In the genomic region with DNA sequence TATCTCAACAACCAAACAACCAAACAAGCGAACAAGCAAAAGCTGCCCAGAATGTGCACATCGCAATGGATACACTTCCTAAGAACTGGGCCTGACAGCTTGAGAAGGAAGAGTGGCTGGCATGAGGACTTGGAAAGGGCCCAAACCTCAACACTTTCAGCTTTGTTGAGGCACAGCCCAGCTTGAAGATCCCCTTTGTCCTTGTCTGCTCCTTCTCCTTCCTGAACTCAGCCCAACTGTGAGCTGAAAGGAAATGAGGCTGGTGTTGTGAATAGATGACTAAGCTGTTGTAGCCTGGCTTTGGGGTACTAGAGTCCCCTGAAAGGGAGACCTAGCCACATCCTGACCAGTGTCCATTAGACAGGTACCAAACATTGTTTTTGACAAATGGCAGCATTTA, we compare ENCODE assay signal across 18 mouse cellular contexts. TPM values are rescaled to one million over a fixed set of nuclear protein-coding genes. Genes with fewer than 3 reads are reported as not detected.
DNase-seq lines count a peak whose midpoint lies in the region; ATAC-seq and TF ChIP-seq lines count a peak whose summit lies in the region.
"Had no signal": no experiment of that assay in that cellular context is flagged by ENCODE, and none has a peak within 500 bp of the region (broad histone marks: within the 10 kb centered on the region; RNA-seq: fewer than 3 reads in every experiment).

No protein-coding gene starts in this region.

- DNase-seq in gastrocnemius, adult 2 months, result peak; percentile 20
- DNase-seq in gastrocnemius, adult 8-10 months (ENCODE audit: low spot score in 2 of 2), result no peak
- DNase-seq in right cerebral cortex, postnatal 10 days (ENCODE audit: low spot score in 2 of 2), result peak; percentile 68 to 75
- no peak for DNase-seq in right cerebral cortex, postnatal 14 days
- DNase-seq in kidney, postnatal 14 days, result no peak
- no peak for DNase-seq in stomach, postnatal 0 days (ENCODE audit: low spot score)
- DNase-seq in spleen, adult 18-20 months, result no peak
- DNase-seq: adrenal gland, postnatal 36 days; cerebellum, adult 9-10 months; kidney, adult 9 months; thymus, adult 2 months had no signal

- WGBS in stomach, postnatal 0 days, result 75% methylated on average over 2 of the region's 2 CpGs

- H3K9ac ChIP-seq in stomach, postnatal 0 days (ENCODE audit: low read length), result no peak overlapping the region
- H3K9ac ChIP-seq: hindbrain, embryonic 12.5 days had no signal

- H3K4me2 ChIP-seq in stomach, postnatal 0 days (replicated peaks; ENCODE audit: low read depth), result no peak overlapping the region
- H3K4me2 ChIP-seq: heart, embryonic 11.5 days; hindbrain, embryonic 12.5 days had no signal

- H3K27ac ChIP-seq in gastrocnemius, adult 2 months, result peak overlapping the region; percentile 38; the same call in 1 of the 2 replicates
- H3K27ac ChIP-seq in stomach, postnatal 0 days (replicated peaks), result no peak overlapping the region
- H3K27ac ChIP-seq: hindbrain, embryonic 12.5 days had no signal

- H3K4me3 ChIP-seq in gastrocnemius, adult 2 months, result no peak overlapping the region
- no peak overlapping the region for H3K4me3 ChIP-seq in stomach, postnatal 0 days (ENCODE audit: low read depth, low read length)
- H3K4me3 ChIP-seq: hindbrain, embryonic 12.5 days had no signal

- H3K9me3 ChIP-seq in stomach, postnatal 0 days (ENCODE audit: control insufficient read depth, low read length), result no peaks in the 10 kb centered on the region
- H3K9me3 ChIP-seq: hindbrain, embryonic 12.5 days had no signal

- H3K27me3 ChIP-seq in stomach, postnatal 0 days (ENCODE audit: control insufficient read depth, insufficient read depth, low read length), result no peaks in the 10 kb centered on the region
- H3K27me3 ChIP-seq: hindbrain, embryonic 12.5 days had no signal

- H3K4me1 ChIP-seq in stomach, postnatal 0 days (replicated peaks; ENCODE audit: control insufficient read depth, insufficient read depth), result no peaks in the 10 kb centered on the region
- H3K4me1 ChIP-seq: hindbrain, embryonic 12.5 days had no signal

- intact Hi-C loops in gastrocnemius, adult 2 months (cut with DNase I), result no loop called here

- no peaks in the 10 kb centered on the region for H3K36me3 ChIP-seq in stomach, postnatal 0 days (ENCODE audit: control insufficient read depth, insufficient read depth, low read length)
- H3K36me3 ChIP-seq: hindbrain, embryonic 12.5 days had no signal

- peak; percentile 60 to 78; a peak in 3 of 4 replicates for ATAC-seq in hematopoietic stem cell, adult 5-6 weeks (replicated peaks in 1 of 2; ENCODE audit: insufficient read depth in 1 of 2, low FRiP score in 2 of 2, low TSS enrichment in 1 of 2, low read depth in 1 of 2, poor library complexity in 2 of 2, severe bottlenecking in 2 of 2)
- ATAC-seq in stomach, postnatal 0 days (ENCODE audit: low FRiP score, low TSS enrichment), result no peak

- no peak for TF ChIP-seq CTCF in gastrocnemius, adult 2 months (IDR thresholded peaks at IDR 0.05)
- no peak for TF ChIP-seq CTCF in stomach, postnatal 0 days (IDR thresholded peaks at IDR 0.05; ENCODE audit: low read depth)

- TF ChIP-seq EP300 in stomach, postnatal 0 days (optimal IDR thresholded peaks at IDR 0.05), result no peak

RNA-seq across cellular contexts. Expression of gene Ang2, which starts 1.1 kb away (rescaled TPM):
- not detected for total RNA-seq in gastrocnemius, adult 2 months (2021)
- not detected for total RNA-seq in gastrocnemius, adult 8-10 months (2022)
- not detected in 2 replicates for total RNA-seq in hematopoietic stem cell, adult 5-6 weeks (2017)
- polyA plus RNA-seq in stomach, postnatal 0 days (2015; fragmentation: Nextera tagmentation; extraction: Ambion mirVana), result 0.46 and 0.76 TPM in 2 replicates
- total RNA-seq: adrenal gland, postnatal 36 days had no signal
- polyA plus RNA-seq: embryonic facial prominence, embryonic 14.5 days; heart, embryonic 11.5 days; hindbrain, embryonic 12.5 days; limb, embryonic 11.5 days; liver, embryonic 16.5 days had no signal

RNA-seq across cellular contexts. Expression of gene Ear14, which starts 3.1 kb away (rescaled TPM):
- not detected for total RNA-seq in gastrocnemius, adult 2 months (2021)
- not detected for total RNA-seq in gastrocnemius, adult 8-10 months (2022)
- total RNA-seq in hematopoietic stem cell, adult 5-6 weeks (2017), result not detected in 2 replicates
- polyA plus RNA-seq in stomach, postnatal 0 days (2015; fragmentation: Nextera tagmentation; extraction: Ambion mirVana), result not detected in 2 replicates
- total RNA-seq: adrenal gland, postnatal 36 days had no signal
- polyA plus RNA-seq: embryonic facial prominence, embryonic 14.5 days; heart, embryonic 11.5 days; hindbrain, embryonic 12.5 days; limb, embryonic 11.5 days; liver, embryonic 16.5 days; spleen, adult 2 months; thymus, adult 2 months had no signal

RNA-seq across cellular contexts. Expression of gene Rnase2b, which starts 38.0 kb away (rescaled TPM):
- not detected for total RNA-seq in gastrocnemius, adult 2 months (2021)
- total RNA-seq in gastrocnemius, adult 8-10 months (2022), result not detected
- not detected in 2 replicates for total RNA-seq in hematopoietic stem cell, adult 5-6 weeks (2017)
- polyA plus RNA-seq in stomach, postnatal 0 days (2015; fragmentation: Nextera tagmentation; extraction: Ambion mirVana), result 0.31 and 0.39 TPM in 2 replicates
- total RNA-seq: adrenal gland, postnatal 36 days had no signal
- polyA plus RNA-seq: embryonic facial prominence, embryonic 14.5 days; heart, embryonic 11.5 days; hindbrain, embryonic 12.5 days; limb, embryonic 11.5 days; liver, embryonic 16.5 days; spleen, adult 2 months; thymus, adult 2 months had no signal

RNA-seq across cellular contexts. Expression of gene Rnase1, which starts 53.5 kb away (rescaled TPM):
- not detected for total RNA-seq in gastrocnemius, adult 2 months (2021)
- not detected for total RNA-seq in gastrocnemius, adult 8-10 months (2022)
- not detected in 2 replicates for total RNA-seq in hematopoietic stem cell, adult 5-6 weeks (2017)
- 21.1 and 24.2 TPM in 2 replicates for polyA plus RNA-seq in stomach, postnatal 0 days (2015; fragmentation: Nextera tagmentation; extraction: Ambion mirVana)
- total RNA-seq: adrenal gland, postnatal 36 days had no signal
- polyA plus RNA-seq: heart, embryonic 11.5 days; hindbrain, embryonic 12.5 days had no signal

RNA-seq across cellular contexts. Expression of gene Rnase2a, which starts 55.9 kb away (rescaled TPM):
- total RNA-seq in gastrocnemius, adult 2 months (2021), result 1 to 10 TPM in 1 of 2 experiments, under 1 TPM in 1; 0.87 to 2.0 TPM
- total RNA-seq in gastrocnemius, adult 8-10 months (2022), result 1 to 10 TPM in 2 of 4 experiments, under 1 TPM in 2; 0.48 to 5.7 (median 2.8) TPM
- not detected in 2 replicates for total RNA-seq in hematopoietic stem cell, adult 5-6 weeks (2017)
- polyA plus RNA-seq in stomach, postnatal 0 days (2015; fragmentation: Nextera tagmentation; extraction: Ambion mirVana), result not detected in 2 replicates
- polyA plus RNA-seq: embryonic facial prominence, embryonic 14.5 days; heart, embryonic 11.5 days; hindbrain, embryonic 12.5 days; limb, embryonic 11.5 days; liver, embryonic 16.5 days; spleen, adult 2 months had no signal

Comparison
In these comparisons a context has a peak if more than half of its experiments do, and no peak if none do; other contexts are left out.
1. DNase-seq: peak in gastrocnemius, adult 2 months (single experiment) and right cerebral cortex, postnatal 10 days (2 of 2); none in gastrocnemius, adult 8-10 months (0 of 2), right cerebral cortex, postnatal 14 days (single experiment), kidney, postnatal 14 days (single experiment), stomach, postnatal 0 days (single experiment) and spleen, adult 18-20 months (0 of 2).